Mouse (Mus musculus) left cerebral cortex, adult 2 months (tissue): ENCODE results near the gene Sdsl. TPM values are rescaled to one million over a fixed set of nuclear protein-coding genes. Genes with fewer than 3 reads are reported as not detected.

ENCODE experiments used
- DNase-seq, 2 experiments: peaks; one replicate each; pipeline ENCODE4 v3.0.0; 2021 to 2022; ENCODE audit warnings: low spot score in 2 of 2, mixed read lengths in 1 of 2; ENCODE audit errors: extremely low spot score in 1 of 2
- H3K27ac ChIP-seq: fragments of 200-600 bp; 2 replicates; pipeline ENCODE4 v1.8.1; 2022
- H3K4me3 ChIP-seq: fragments of 200-600 bp; 2 replicates; pipeline ENCODE4 v1.8.1; 2022
- CTCF ChIP-seq: fragments of 200-600 bp; IDR thresholded peaks from 2 replicates; pipeline ENCODE4 v1.8.1; 2022; ENCODE audit warnings: antibody characterized with exemption, mild to moderate bottlenecking, moderate library complexity
- intact Hi-C: fragments of 180-260 bp; cut with DNase I; formaldehyde crosslinking; loops from one replicate; pipeline ENCODE4 v1.15.1; 2025
- long read RNA-seq, 2 experiments: library from polyadenylated mRNA; stranded (forward); transcript quantifications; one replicate each; pipeline ENCODE4 v2.0.0; 2021; ENCODE audit warnings: borderline mapping rate in 2 of 2
- total RNA-seq, 2 experiments: library from RNA; stranded (reverse); gene quantifications; 2 replicates each; pipeline ENCODE4 v1.2.3; 2021

The Sdsl gene
- total RNA-seq = 1 to 10 TPM; 5.3 to 7.4 TPM
- long read RNA-seq, experiment 1, partial matches to known transcripts = 4 of 5 reads
- long read RNA-seq, experiment 1, other reads (novel, unspliced or antisense) = 1 of 5 reads
- long read RNA-seq, experiment 2, partial matches to known transcripts = 1 of 1 reads
- long read RNA-seq, experiment 2, other reads (novel, unspliced or antisense) = 0 of 1 reads

DNA sequence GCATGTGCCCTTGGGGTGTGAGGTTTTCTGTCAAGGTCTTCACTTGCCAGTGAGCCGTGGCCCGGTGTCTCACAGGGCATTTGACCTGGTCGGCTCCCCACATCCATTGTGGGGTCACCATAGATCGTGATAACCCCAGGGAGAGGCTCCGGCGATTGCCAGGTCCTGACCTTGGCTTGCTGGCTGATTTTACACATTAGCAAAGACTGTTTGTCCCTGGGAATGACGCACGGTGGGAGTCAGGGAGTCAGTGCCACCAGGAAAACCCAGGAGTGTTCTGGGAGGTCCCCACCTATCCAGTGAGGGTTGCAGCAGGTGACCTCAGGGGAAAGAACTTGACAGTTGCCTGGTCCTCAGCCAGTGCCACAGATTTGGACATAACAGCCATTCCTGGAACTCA is at the start of gene Sdsl:
TSS of gene Sdsl (minus strand) at position 41 of the 400 bp plus-strand sequence.
- no peak for TF ChIP-seq CTCF
- DNase-seq = no peak
- Histone ChIP-seq H3K27ac (no peak within 1 kb of the TSS), H3K4me3 (no peak within 1 kb of the TSS)
- intact Hi-C loops = no loop called here

DNA sequence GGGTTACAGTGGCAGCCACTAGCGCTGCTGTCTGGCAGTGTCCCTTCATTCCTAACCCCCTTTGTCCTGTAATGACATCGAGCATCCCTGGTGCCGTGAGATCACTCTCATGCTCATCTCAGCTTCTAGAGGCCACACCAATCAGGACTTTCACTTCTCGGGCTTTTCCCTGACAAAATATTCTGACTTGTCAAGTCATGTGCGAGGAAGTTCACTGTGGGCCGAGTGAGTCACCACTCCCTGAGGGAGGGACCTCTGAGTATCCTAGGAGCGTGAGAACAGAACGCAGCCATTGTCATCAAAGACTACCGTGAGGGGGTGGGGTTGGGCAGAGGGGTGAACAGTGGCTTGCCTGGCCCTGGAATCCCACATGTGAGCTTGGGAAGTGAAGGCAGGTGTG is 44.9 kb upstream of the Sdsl start:
- no peak for DNase-seq
- intact Hi-C loops = no loop called here
- H3K4me3 ChIP-seq = no peak overlapping the region
- H3K27ac ChIP-seq = no peak overlapping the region
- TF ChIP-seq CTCF = no peak

DNA sequence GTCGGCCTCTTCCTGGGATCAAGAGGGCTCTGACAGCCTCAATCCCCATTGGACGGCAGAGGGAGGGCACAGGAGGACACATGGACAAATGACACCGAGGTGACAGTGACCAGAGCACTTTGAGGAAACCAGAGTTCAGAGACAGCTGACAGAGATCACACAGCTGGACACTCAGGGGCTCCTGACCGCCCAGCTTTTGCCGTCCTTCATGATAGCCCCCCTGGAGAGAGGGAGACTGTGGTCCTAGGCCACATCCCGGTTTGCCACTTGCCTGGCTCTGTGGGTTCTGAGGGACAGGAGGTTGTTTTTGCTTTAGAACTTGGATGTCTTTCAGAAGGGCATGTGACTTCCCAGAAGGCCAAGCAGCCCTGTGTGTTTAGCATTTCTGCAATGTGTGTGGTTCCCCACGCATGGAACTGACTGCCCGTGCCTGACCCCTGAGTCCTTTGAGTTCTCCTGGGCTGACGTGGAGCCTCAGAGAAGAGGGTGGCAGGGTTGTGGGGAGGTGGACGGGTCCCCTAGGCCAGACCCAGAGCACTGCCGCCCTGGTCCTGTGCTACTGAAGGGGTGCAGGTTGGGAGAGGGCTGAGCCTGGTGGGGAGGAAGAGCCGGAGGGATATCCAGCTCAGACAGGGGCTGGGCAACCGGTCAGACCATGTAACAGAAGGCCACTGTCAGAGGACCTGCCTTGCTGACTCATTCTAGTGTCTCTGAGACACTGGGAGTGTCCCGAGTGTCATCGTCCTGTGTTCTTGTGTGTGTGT is 43.8 kb upstream of the Sdsl start:
- TF ChIP-seq CTCF = no peak
- Histone ChIP-seq H3K27ac (peak overlapping the region; percentile 11; the same call in 1 of the 2 replicates), H3K4me3 (no peak overlapping the region)
- intact Hi-C loops = no loop called here
- DNase-seq = no peak

DNA sequence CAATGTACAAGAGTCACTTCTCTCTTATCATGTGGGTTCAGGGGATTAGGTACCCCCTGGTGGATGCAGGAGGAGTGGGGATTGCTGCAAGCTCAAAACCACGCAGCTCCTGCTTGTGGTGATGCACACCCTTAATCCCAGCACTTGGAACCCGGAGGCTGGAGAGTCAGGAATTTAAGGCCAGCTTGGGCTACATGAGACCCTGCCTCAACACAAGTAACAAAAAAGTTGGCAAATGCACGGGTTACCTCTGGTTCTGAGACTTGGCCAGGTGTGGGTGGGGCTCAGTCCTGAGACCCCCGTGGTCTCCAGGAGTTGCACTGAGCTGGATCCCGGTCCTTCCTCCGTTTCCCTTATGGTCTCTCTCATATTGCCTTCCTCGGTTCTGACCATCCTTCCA is 42.8 kb upstream of the Sdsl start:
- Histone ChIP-seq H3K4me3 (no peak overlapping the region), H3K27ac (no peak overlapping the region)
- no peak for DNase-seq
- TF ChIP-seq CTCF = no peak; the same call in 1 of the 2 replicates
- intact Hi-C loops = no loop called here

DNA sequence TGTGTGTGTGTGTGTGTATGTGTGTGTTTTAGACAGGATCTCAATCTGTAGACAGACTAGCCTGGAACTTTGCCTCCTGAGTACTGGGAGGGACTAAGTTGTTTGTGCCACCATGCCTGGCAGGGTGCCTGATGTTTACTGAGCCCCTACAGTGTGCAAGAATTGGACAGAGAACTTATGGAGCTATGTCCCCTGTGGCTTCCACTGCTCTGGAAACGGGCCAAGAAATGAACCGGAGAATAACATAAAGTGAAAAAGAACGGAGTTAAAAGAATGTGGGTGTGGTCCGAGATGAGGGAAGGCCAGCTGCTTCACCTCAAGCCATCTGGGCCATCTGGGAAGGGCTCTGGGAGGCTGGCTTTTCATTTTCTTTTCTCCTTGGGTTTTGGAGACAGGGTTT is 42.1 kb upstream of the Sdsl start:
- intact Hi-C loops = no loop called here
- DNase-seq = no peak
- Histone ChIP-seq H3K27ac (no peak overlapping the region), H3K4me3 (no peak overlapping the region)
- no peak for TF ChIP-seq CTCF

DNA sequence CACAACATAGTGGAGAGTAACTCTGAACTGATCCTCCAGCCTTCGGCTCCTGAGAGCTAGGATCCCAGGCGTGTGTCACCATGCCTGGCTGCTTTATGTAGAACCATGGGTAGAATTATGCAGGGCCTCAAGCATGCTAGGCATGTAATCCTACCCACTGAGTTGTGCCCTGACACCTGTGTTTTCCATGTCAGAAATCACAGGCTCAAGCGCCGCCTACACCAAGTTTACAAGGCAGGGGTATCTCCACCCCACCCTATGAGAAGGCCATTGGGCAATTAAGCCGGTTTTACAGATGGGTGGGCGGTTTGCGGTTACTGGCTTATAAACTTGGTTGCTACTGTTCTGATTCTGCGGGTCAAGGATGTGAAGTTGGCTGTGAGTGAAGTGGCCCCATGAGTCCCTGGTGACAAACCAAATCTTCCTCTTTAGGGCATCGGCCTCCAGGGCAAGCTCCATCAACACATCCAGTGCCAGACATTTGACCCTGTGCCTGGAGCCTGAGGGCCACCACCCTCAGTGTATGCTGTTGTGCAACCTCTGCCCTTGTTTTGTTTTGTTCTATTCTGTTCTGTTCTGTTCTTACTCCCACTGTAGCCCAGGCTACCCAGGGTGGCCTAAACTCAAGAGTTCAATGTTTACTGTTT is 41.5 kb upstream of the Sdsl start:
- DNase-seq = no peak
- H3K4me3 ChIP-seq = no peak overlapping the region
- intact Hi-C loops = no loop called here
- no peak for TF ChIP-seq CTCF
- no peak overlapping the region for H3K27ac ChIP-seq

DNA sequence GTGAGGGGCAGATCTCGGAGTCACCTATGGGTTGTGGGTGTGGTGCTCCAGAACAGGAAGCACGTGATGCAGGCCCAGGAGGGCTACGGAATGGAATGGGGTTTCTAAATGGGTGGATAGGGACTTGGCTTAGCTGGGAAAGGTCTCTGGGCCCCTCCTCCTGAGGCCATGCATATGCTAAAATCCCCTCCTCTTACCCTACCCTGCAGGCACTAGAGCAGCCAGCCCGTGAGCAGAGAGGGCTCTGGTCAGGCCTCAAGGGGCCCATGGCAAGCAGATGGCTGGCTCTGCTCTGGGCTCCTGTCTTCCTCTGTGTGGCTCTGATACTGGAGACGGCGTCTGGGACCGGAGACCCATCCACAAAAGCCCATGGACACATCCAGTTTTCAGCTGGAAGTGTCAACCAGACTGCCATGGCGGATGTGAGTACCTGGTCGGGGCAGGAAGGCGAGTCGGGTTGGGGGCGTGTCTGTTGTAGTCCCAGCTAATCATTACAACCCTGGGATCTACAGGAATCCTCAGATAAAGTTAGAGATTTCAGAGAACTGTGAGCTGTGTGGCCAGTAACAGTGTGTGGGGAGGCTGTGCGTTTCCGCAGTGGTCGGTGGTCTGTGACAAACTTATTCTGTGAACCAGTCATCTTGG is 40.4 kb upstream of the Sdsl start:
- no peak for DNase-seq
- Histone ChIP-seq H3K27ac (no peak overlapping the region), H3K4me3 (no peak overlapping the region)
- TF ChIP-seq CTCF = no peak
- intact Hi-C loops = no loop called here

DNA sequence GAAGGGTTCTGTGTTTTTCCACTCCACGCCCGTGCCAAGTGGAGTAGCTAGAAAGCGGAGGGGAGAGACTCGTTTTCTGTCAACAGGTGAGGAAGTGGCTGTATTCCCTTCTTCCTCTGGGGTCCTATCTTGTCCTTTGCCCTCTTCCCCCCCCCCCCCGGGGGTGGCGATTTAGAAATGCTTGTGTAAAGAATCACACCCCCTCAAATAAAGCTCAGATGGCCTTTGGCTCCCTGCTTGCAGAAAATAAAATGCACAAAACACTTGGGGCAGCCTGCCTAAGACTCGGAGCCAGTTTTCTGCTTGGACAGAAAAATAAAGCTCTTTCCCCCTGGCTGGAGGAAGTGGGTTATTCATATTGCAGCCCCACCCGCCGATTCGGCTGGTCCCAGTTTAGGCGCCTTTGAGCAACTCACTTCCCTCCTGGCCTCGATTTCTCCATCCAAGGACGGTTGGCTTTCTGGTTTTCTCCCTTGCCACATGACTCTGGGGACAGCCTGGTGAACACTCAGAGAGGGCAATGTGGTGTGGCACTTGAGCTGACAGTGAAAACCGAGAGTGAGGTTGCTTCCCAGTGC is 39.1 kb upstream of the Sdsl start:
- Histone ChIP-seq H3K27ac (peak overlapping the region; percentile 20; the same call in 1 of the 2 replicates), H3K4me3 (peak overlapping the region; percentile 60)
- DNase-seq = no peak
- intact Hi-C loops = no loop called here
- TF ChIP-seq CTCF = no peak

DNA sequence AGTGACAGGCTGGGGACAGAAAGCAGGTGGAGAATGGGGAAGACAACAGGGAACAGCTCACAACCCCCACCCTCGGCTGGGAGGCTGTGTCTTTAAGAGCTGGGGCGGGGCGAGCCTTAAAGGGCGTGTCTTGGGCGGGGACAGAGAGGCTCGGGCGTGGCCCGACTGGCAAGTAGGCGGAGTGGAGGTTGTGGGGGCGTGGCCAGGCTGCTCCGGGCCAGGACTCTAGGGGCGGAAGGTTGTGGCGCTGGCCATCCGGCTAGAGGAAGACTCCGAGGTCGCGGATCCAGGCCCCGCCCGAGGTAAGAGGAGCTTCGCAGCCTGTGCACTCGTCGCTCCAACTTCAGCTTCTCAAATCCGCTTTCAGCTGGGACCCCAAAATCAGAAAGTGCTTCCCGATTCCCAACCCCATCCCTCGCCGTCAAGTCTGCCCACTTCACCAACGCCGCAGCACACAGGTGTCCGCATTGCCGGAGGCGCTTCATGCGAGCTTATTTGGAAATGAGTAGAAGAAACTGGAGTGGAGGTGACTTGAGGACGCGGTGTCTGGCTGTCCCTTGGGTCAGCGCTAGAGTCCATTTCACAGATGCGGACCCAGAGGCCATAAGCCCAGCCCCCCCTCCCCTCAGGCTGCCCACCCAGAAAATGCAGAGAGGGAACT is 38.5 kb upstream of the Sdsl start, which contains the start of gene Slc8b1:
TSS of gene Slc8b1 (plus strand) at position 187 of the 661 bp plus-strand sequence.
- peak; percentile 81 to 86 for DNase-seq
- intact Hi-C loops = no loop called here
- TF ChIP-seq CTCF = no peak
- Histone ChIP-seq H3K4me3 (peak within 1 kb of the TSS; percentile 60), H3K27ac (peak within 1 kb of the TSS; percentile 20; the same call in 1 of the 2 replicates)

DNA sequence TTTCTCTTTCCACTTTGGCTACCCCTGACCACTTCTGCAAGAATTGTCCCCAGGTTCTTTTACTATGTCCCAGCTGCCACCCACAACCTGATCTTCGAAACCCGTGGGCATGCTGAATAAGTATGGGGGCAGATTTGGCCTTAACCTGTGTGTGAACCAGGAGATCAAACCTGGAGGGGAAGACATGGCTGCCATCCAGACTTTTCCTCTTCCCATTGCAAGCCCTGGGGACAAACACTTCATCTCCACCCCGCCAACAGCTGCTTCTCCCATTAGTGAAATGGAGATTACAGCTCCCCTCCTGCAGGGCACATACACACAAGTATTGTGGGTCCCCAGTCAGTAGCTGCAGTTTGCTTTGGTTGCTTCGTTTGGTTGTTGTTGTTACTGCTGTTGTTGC is 34.7 kb upstream of the Sdsl start:
- Histone ChIP-seq H3K4me3 (no peak overlapping the region), H3K27ac (no peak overlapping the region)
- no peak for DNase-seq
- no peak for TF ChIP-seq CTCF
- intact Hi-C loops = loop anchor here (10.0 kb wide), 1 partner anchor 237 kb away; the partner anchor contains the start of gene Oas2

DNA sequence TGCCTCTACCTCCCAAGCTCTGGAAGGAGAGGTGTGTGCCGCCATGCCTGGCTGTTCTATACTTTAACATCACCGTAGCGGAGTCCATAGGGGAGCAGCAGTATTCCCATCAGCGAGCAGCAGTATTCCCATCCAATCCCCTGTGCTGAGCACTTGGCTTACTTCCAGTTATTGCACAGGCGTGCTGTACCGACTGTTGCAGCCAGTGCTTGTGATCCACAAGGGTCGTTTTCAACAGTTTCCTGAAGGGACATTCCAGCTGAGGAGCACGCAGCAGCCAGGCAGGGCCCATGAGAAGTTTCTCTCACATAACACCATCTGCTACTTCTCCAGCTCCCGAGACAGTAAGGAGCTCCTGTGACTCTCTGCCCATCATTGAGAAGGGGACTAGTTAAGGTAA is 33.9 kb upstream of the Sdsl start:
- Histone ChIP-seq H3K4me3 (no peak overlapping the region), H3K27ac (no peak overlapping the region)
- no peak for DNase-seq
- TF ChIP-seq CTCF = no peak
- intact Hi-C loops = loop anchor here (10.0 kb wide), 1 partner anchor 238 kb away; the partner anchor contains the start of gene Oas2
